Mouse (Mus musculus) kidney, postnatal 0 days (tissue): ENCODE data around the gene Gm14403. TPM values are rescaled to one million over a fixed set of nuclear protein-coding genes. Genes with fewer than 3 reads are reported as not detected.
"Not testable (repeated sequence)": the region's sequence is repeated elsewhere in the genome, so short reads cannot be mapped to it uniquely, and the experiment has no call there.

Source experiments
- ATAC-seq: fragments of 200-750 bp; cut with Nextera tagmentation; replicated peaks from 2 replicates; pipeline ENCODE4 v1.8.0; 2017; ENCODE audit warnings: low read depth, moderate number of reproducible peaks, moderate TSS enrichment, moderate library complexity; ENCODE audit not compliant: low FRiP score
- DNase-seq: peaks from one replicate; pipeline ENCODE4 v3.0.0-alpha.2; 2016; ENCODE audit warnings: low spot score
- H3K27ac ChIP-seq: fragments of 300-500 bp; sonication (generic); 2 replicates; pipeline ENCODE4 v1.5.1; 2014; ENCODE audit warnings: mild to moderate bottlenecking
- H3K27me3 ChIP-seq: fragments of 300-500 bp; sonication (generic); 2 replicates; pipeline ENCODE4 v1.6.1; 2014; ENCODE audit warnings: low read length, mixed read lengths; ENCODE audit not compliant: insufficient read depth
- H3K36me3 ChIP-seq: fragments of 300-500 bp; sonication (generic); 2 replicates; pipeline ENCODE4 v1.6.1; 2014; ENCODE audit warnings: low read length, mixed read lengths; ENCODE audit not compliant: insufficient read depth
- H3K4me1 ChIP-seq: fragments of 300-500 bp; sonication (generic); replicated peaks from 2 replicates; pipeline ENCODE4 v1.6.1; 2014; ENCODE audit warnings: antibody characterized with exemption, low read length, mixed read lengths; ENCODE audit not compliant: insufficient read depth
- H3K4me2 ChIP-seq: fragments of 300-500 bp; sonication (generic); 2 replicates; pipeline ENCODE4 v1.6.1; 2014; ENCODE audit warnings: mild to moderate bottlenecking, low read length, moderate library complexity, mixed read lengths
- H3K4me3 ChIP-seq: fragments of 300-500 bp; sonication (generic); replicated peaks from 2 replicates; pipeline ENCODE4 v1.5.1; 2014; ENCODE audit warnings: low read depth, low read length
- H3K9ac ChIP-seq: fragments of 300-500 bp; sonication (generic); 2 replicates; pipeline ENCODE4 v1.6.1; 2014; ENCODE audit warnings: low read depth, low read length
- H3K9me3 ChIP-seq: fragments of 300-500 bp; sonication (generic); replicated peaks from 2 replicates; pipeline ENCODE4 v1.6.1; 2016; ENCODE audit warnings: low read length, inconsistent platforms, mixed read lengths
- CTCF ChIP-seq: IDR thresholded peaks from 2 replicates; pipeline ENCODE4 v1.5.1; 2016; ENCODE audit warnings: antibody characterized with exemption, low read depth, mild to moderate bottlenecking, moderate library complexity
- WGBS: fragments of 180-500 bp; shearing (Covaris S2); extraction: QIAGEN DNeasy Blood & Tissue Kit; methylation state at CpG from one replicate; pipeline ENCODE4 v1.1.7; 2014; 5-methylcytosine and 5-hydroxymethylcytosine counted together
- polyA plus RNA-seq: library from polyadenylated mRNA; unstranded; fragments of >200 nt; fragmentation: Nextera tagmentation; extraction: Ambion mirVana; gene quantifications from 2 replicates; pipeline ENCODE4 v1.2.1, GENCODE M21; 2015

Gene Gm14403
- polyA plus RNA-seq, 1 experiment from 2014 or later = 4.7 TPM

DNA sequence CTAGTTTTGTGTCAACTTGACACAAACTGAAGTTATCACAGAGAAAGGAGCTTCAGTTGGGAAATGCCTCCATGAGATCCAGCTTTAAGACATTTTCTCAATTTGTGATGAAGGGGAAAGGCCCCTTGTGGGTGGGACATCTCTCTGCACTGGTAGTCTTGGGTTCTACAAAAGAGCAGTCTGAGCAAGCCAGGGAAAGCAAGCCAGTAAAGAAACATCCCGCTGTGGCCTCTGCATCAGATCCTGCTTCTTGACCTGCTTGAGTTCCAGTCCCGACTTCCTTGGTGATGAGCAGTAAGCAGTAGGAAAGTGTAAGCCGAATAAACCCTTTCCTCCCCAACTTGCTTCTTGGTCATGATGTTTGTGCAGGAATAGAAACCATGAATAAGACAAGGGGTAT is 14.0 kb downstream of the Gm14403 start:
- H3K4me2 ChIP-seq, DNase-seq, ATAC-seq, H3K27ac ChIP-seq, H3K9ac ChIP-seq, H3K36me3 ChIP-seq, H3K4me3 ChIP-seq, H3K27me3 ChIP-seq, H3K4me1 ChIP-seq, H3K9me3 ChIP-seq: not testable (repeated sequence)
- WGBS = 90% methylated on average over 3 of the region's 3 CpGs

DNA sequence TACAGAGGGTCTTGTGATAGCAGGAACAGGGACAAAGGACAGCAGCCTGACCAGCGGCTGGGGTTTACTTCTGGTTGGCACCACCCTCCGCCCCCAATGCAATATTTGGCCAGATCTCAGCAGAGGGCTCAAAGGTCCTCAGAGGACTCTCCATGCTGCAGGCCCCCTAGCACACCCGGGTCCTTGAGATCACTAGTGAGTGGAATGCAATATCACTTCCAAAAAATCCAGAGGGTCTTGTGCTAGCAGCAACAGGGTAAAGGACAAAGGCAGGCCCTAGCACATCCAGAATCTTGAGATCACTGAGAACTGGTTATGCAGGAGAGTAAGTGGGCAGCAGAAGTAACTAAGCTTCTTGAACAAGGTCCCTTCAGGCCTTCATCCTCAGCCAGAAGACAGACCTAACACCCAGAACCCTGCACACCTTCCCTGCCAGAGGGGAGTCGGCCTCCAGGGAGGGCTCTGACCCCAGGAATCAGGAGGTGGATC is 16.0 kb downstream of the Gm14403 start:
- H3K27ac ChIP-seq, ATAC-seq, H3K27me3 ChIP-seq, H3K4me3 ChIP-seq, H3K9ac ChIP-seq, H3K36me3 ChIP-seq, H3K4me1 ChIP-seq, H3K9me3 ChIP-seq, H3K4me2 ChIP-seq, DNase-seq: not testable (repeated sequence)
- 93% methylated on average over 4 of the region's 4 CpGs for WGBS

DNA sequence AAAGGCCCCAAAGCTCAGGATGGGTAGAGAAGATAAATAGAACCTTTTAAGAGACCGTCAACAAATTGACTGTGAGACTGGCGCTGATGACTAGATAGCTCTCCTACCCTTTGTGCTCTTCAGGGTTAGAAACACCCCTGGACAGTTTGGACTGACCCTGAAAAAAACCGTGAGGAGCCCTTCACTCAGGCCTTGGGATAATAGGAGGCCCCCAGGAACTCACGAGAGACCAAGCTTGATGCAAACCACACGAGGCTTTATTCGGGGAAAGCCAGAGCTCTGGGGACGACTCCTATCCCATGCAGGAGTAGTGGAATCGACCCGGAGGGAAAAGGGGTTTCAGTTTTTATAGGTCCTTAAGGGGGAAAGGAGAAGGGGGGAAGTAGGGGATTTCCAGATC is 19.7 kb downstream of the Gm14403 start:
- H3K4me1 ChIP-seq, H3K4me3 ChIP-seq, H3K27me3 ChIP-seq, H3K9ac ChIP-seq, ATAC-seq, DNase-seq, H3K4me2 ChIP-seq, H3K36me3 ChIP-seq, H3K27ac ChIP-seq, H3K9me3 ChIP-seq: not testable (repeated sequence)
- 84% methylated on average over 9 of the region's 9 CpGs for WGBS

DNA sequence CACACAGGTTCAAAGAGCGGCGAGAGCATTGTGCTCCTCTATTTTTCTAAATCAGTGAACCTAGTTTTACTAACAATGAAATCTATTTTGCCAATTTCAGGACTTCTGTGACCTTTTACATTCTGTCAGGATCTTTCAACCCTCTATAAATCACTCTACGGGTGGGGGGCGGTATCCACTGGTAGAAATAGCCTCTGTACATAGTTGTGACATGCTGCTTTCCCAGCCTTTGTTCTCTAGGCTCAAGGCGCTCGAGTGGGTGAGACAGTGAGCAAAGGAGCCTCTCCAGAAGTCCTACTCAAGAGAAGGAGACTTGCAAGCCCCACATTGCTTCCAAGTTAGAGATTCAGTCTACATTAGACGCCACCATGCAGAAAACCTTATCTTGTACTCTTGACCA is 20.3 kb downstream of the Gm14403 start:
- 85% methylated on average over 7 of the region's 7 CpGs for WGBS
- not testable (repeated sequence) for DNase-seq

DNA sequence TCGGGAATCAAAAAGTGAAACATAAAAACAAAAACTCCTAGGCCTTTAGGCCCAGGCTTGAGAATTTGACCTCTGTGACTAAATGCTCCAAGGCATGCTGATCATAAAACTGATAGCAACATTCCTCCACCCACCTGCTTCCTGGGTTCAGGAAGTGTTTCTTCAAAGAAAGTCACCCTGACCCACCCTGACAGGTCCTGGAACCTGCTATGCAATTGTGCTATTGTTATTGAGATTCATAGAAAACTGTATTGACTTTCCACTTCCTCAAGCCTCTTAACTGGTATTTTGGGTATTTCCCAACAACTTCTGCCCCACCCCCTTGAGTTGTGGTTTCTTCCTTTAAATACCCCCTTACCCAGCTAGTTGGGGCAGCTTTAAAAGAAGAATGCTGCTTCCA is 20.9 kb downstream of the Gm14403 start:
- not testable (repeated sequence) for H3K4me2 ChIP-seq, H3K27me3 ChIP-seq, DNase-seq, H3K9ac ChIP-seq, H3K4me3 ChIP-seq, H3K4me1 ChIP-seq, H3K9me3 ChIP-seq, H3K36me3 ChIP-seq, H3K27ac ChIP-seq, ATAC-seq
- WGBS = 87% methylated on average over 1 of the region's 1 CpGs

More for the DNA sequence above, 20.3 kb downstream of the Gm14403 start:
- not testable (repeated sequence) for H3K4me1 ChIP-seq, H3K9ac ChIP-seq, H3K27ac ChIP-seq, H3K4me2 ChIP-seq, ATAC-seq, H3K36me3 ChIP-seq, H3K4me3 ChIP-seq, H3K9me3 ChIP-seq, H3K27me3 ChIP-seq

DNA sequence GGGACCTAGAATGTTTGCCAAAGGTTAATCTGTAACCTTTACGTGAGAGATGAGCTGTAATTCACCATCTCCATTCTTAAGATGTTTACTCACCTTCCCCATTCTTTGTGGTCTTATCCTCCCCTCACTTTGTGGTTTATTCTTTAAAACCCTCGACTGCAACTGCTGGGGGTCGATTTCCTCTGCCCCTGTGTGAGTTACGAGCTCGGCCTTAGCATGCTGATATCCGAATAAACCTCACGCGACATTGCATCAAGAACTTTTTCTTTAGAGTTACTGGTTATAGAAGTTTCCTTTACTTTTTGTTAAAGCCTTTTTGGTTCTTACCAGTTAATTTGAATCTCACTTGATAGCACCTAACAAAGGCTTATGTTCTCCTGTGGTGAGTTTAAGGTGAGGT is 22.0 kb downstream of the Gm14403 start:
- no peaks in the 10 kb centered on the region for H3K4me1 ChIP-seq
- H3K27ac ChIP-seq = no peak overlapping the region
- H3K27me3 ChIP-seq = no peaks in the 10 kb centered on the region
- H3K36me3 ChIP-seq = no peaks in the 10 kb centered on the region
- H3K9me3 ChIP-seq = no peaks in the 10 kb centered on the region
- DNase-seq (no peak), ATAC-seq (no peak)
- WGBS = 79% methylated on average over 8 of the region's 8 CpGs
- H3K4me2 ChIP-seq = no peak overlapping the region
- H3K4me3 ChIP-seq = no peak overlapping the region
- no peak for TF ChIP-seq CTCF
- H3K9ac ChIP-seq = no peak overlapping the region

DNA sequence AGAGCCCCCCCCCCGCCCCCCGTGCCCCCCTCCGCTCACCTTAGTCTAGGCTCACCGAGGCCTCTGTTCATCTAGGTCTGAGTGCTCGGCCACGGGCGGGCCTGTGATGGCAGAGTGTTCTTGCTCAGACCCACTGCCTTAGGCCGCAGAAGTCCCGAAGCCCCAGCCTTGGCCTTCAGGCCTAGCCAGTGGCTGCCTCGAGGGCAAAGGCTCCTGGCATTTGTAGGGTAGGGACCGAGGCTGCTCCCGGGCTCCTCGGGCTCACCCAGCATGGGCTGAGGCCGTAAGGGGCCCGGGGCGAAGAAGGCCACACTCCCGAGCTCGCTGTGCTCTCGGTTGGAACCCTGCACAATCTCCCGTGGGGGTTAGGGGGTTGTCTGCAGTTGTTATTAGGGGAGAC is 25.0 kb downstream of the Gm14403 start:
- ATAC-seq (no peak), DNase-seq (no peak)
- H3K9ac ChIP-seq = no peak overlapping the region
- 94% methylated on average over 20 of the region's 20 CpGs for WGBS
- H3K9me3 ChIP-seq = no peaks in the 10 kb centered on the region
- H3K27me3 ChIP-seq = no peaks in the 10 kb centered on the region
- TF ChIP-seq CTCF = no peak
- no peak overlapping the region for H3K4me3 ChIP-seq
- H3K4me2 ChIP-seq = no peak overlapping the region
- H3K27ac ChIP-seq = no peak overlapping the region
- H3K4me1 ChIP-seq = no peaks in the 10 kb centered on the region
- H3K36me3 ChIP-seq = no peaks in the 10 kb centered on the region

DNA sequence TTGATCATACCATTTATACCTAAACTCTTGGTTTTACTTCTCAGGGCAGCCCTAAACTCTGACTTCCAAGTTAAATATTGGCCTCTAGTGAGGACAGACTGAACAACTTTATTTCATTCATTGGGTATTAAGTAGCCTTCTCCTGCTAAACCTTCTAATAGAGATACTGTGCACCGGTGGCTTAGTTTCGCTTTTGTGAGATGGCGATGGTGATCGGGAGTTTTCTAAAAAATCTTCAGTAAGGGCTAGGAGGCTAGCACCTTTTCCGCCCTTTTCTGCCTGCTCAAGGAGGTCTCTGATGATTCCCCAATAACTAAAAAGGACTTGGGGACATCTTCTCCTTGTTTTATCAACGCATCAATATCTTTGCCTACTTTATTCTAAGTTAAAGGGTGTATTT is 25.7 kb downstream of the Gm14403 start:
- H3K4me3 ChIP-seq, DNase-seq, H3K9ac ChIP-seq, ATAC-seq, H3K36me3 ChIP-seq, H3K9me3 ChIP-seq, H3K4me1 ChIP-seq, H3K27ac ChIP-seq, H3K27me3 ChIP-seq, H3K4me2 ChIP-seq: not testable (repeated sequence)
- 91% methylated on average over 6 of the region's 6 CpGs for WGBS

DNA sequence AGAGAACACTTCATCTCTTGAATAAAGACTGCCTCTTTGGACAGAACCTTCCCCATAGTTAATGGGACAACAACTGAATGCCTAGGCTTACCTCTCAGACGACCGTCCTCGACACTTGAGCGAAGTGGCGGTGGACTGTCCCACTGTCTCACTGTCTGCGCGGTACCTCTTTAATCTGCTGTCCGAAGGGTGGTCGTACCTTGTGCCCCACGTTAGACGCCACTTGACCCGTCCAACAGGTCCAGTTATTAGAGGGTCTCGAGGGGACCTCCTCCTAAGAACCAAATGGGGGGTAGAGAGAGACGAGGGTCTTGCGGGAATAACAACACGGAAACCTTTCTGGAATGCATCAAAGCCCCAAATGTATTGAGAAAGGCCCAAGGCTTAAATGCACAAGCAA is 26.2 kb downstream of the Gm14403 start:
- H3K4me3 ChIP-seq, H3K27me3 ChIP-seq, DNase-seq, H3K9me3 ChIP-seq, H3K9ac ChIP-seq, H3K27ac ChIP-seq, H3K36me3 ChIP-seq, H3K4me2 ChIP-seq, ATAC-seq, H3K4me1 ChIP-seq: not testable (repeated sequence)
- WGBS = 91% methylated on average over 16 of the region's 16 CpGs
